Mouse (Mus musculus): Measurements from ENCODE around the gene Prex1.
"Not testable (repeated sequence)": the region's sequence is repeated elsewhere in the genome, so short reads cannot be mapped to it uniquely, and the experiment has no call there.

Prex1 gene

DNA sequence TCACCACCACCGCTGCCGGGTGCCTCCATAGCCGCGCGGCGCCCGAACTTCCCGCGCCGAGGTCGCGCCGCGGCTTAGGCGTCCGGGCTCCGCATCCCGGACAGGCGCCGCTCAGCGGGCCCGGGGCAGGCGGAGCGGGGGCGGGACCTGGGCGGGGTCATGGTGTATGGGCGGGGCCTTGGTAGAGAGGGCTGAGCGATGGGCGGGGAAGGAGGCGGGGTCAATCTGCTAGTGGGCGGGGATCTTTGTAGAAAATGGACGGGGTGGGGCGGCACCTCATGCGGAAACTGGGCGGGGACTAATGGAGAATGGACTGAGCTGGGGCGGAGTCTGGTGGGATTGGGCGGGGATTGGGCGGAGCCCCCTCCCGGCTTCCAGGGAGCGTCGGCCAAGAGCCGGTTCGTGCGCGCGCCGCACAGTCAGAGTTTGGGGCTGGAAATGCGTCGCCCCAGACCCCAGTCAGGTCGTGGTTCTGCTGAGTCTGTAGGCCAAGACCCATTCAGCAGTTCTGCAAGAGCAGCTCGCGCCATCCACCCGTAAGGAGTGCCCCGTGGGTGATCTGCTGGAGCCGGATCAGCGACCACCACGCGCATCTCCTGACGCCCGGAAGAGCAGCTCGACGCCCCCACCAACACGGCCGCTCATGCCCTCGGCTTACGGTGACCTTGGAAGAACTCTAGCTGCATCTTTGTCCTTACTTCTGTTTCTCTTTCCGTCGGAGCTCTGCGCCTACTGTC is at the start of gene Prex1:
Prex1 (minus strand) TSS at position 143 of the 737 bp plus-strand sequence.
- DNase-seq (ENCODE audit: low read depth) = peak; percentile 95

DNA sequence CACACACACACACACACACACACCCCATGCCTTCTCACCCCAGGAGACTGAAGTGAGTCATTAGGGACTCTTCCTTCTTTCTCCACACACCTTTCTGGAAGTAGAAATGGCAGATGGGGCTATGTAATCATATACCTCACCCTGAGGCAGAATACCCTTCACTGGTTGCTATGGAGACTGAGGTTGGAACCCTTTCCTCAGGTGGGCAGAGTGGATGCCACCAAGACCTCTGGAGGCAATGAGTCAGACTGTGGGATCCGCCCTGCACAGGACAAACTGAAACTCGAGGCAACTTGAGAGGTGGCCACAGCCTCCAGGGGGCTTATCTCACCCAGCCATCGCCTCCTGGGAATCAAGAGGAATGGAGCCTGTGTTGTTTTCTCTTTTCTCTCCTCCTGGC is 44.3 kb upstream of the Prex1 start:
- no peak for DNase-seq (ENCODE audit: low read depth)

DNA sequence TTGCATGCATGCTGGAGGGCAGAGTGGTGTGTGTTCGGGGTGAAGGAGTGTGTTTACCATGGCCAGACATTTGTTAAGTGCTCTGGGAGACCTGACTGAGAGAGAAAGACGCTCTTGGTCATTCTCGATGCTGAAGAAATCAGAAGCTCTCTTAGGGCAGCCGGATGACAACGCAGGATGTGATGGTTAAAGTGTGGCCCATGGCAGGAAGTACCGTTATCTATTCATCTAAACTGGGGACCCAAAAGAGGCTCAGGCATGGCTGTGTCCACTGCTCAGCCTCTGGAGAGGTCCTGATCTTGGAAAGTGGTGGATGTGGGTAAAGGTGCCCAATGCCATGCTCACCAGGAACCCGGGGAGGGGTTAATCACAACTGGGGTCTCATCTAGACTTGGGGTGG is 41.1 kb upstream of the Prex1 start:
- DNase-seq (ENCODE audit: low read depth) = no peak

DNA sequence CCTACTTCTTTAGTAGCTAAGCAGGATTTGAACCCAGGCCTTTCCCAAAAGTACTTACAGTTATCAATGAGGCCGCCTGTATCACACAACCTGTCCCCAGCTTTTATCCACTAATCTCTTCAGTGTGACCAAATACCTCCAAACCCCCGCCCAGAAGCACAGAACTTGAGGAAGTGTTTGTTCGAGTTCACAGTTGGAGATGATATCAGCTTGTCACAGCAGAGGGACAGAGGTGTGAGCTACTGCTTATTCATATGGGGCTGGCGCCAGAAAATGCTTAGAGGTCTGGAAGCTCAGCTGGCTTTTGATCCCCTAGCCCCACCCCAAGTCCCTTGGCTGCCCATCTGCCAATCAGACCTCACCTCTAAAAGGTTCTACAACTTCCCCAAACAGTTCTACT is 40.6 kb upstream of the Prex1 start:
- no peak for DNase-seq (ENCODE audit: low read depth)

GRCm38 (mm10) chr2:166750620-166751191 is 37.1 kb upstream of the Prex1 start:
- DNase-seq (ENCODE audit: low read depth) = no peak

GRCm38 (mm10) chr2:166746261-166746913 is 32.8 kb upstream of the Prex1 start:
- DNase-seq (ENCODE audit: low read depth) = not testable (repeated sequence)

- no peak for DNase-seq (ENCODE audit: low read depth)
These were observed 32.2 kb upstream of the Prex1 start for GRCm38 (mm10) chr2:166745849-166746248.

- DNase-seq (ENCODE audit: low read depth) = no peak
These were observed 30.8 kb upstream of the Prex1 start for GRCm38 (mm10) chr2:166744433-166744832.

GRCm38 (mm10) chr2:166743504-166743903 is 29.9 kb upstream of the Prex1 start:
- no peak for DNase-seq (ENCODE audit: low read depth)

- DNase-seq (ENCODE audit: low read depth) = no peak
These were observed 27.8 kb upstream of the Prex1 start for GRCm38 (mm10) chr2:166741445-166741844.

DNA sequence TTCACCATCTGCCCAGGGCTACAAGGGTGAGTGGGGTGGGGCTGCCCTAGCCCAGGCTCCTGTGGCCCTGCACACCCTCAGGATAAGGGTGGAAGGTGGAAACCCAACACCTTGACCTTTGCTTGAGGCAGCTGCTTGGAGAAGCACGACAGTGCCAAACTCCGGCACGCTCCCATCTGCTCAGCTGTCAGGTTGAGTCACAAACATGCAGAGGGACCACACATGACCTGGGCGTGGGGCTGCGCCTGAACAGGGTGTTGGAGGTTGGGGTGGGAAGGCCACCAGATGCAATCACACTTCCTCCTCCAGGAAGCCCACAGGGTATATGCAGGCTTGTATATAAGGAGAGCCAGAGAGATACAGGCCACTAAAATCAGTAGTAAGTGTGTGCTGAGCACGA is 26.8 kb upstream of the Prex1 start:
- DNase-seq (ENCODE audit: low read depth) = no peak

- DNase-seq (ENCODE audit: low read depth) = no peak
These were observed 23.7 kb upstream of the Prex1 start for GRCm38 (mm10) chr2:166737307-166737706.

DNA sequence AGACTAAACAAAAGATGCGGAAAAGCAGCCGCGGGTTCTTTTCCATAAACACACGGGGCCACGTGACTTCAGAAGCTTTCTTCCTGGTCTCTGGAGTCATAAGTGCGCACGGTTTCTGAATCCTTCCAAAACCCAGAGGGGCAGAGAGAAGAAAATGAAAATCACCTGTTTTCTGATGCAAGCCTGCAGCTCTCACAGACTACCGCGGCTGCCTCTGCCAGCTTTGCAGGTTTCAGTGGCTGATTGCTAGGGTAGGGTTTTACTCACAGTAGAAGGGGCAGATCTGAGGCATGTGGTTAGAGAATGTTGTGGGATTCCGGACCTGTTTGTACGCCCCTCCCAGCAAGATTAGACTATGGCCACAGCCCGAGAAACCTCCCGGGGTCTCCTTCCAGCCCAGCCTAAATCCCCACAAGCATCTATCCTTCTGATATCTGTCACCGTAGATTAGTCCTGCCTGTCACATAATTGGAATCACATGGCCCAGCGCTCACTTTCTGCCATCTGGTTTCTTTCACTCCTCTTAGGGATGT is 21.9 kb upstream of the Prex1 start:
- no peak for DNase-seq (ENCODE audit: low read depth)

GRCm38 (mm10) chr2:166732860-166733259 is 19.2 kb upstream of the Prex1 start:
- DNase-seq (ENCODE audit: low read depth) = no peak

DNA sequence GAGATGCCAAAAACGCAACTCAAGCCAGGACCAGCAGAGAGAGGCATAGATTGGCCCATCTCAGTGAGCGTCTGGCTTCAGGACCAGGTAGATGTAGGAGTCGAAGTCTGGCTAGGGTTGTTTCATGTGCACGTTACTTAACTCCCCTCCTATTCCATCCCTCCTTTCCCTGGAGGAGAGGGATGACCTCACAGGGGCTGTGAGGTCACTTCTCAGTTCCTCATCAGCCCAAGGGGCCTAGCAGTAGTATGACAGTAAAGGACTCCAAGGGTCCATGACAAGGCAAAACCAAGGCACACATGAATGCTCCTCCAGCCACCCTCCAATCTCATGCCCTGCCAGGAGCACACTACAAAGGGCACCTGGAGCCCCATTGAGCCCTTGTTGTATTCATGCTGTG is 18.5 kb upstream of the Prex1 start:
- DNase-seq (ENCODE audit: low read depth) = no peak

- not testable (repeated sequence) for DNase-seq (ENCODE audit: low read depth)
These were observed 17.7 kb upstream of the Prex1 start for GRCm38 (mm10) chr2:166731102-166731883.

GRCm38 (mm10) chr2:166730567-166730915 is 16.9 kb upstream of the Prex1 start:
- no peak for DNase-seq (ENCODE audit: low read depth)

DNA sequence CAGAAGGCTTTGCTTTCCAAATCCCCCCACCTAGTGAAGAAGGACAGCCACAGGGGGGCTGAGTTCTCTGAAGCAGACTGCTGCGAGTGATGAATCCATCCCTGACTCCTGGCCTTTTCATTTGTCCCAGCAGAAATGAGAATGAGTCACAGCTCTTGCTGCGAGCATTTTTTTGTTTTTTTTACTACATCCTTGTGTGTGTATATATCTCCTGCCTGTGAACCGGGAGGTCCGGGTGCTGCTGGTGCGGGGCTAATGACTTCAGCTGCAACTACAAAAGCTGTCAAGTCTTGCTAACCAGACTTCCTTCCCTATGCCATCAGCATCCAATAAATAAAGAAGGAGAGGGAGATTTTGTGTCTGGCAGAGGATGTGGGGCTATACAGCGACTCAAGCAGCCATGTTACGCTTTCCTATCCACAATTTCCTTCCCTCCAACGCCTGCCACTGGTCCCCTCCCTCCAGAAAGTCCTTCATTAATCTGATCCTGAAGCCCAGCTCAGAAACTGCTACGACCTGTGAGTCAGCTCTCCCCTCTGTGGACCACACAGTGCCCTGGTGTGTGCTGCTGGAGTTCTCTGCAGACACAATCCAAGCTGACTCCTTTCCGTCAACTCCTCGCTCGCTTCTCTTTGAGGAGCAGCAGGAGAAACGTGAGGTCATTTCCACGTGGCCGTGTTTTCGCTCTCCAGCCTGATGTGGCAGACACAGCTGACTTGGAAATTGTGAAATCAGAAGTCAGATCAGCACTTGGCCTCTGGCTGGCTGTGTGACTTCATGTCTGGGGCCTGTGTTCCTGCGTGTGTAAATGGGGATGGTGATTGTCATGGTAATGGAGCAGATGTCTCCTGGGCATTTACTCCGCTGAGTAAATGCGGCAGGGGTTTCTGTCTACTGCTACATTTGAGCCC is 16.3 kb upstream of the Prex1 start:
- DNase-seq (ENCODE audit: low read depth) = peak; percentile 42

- DNase-seq (ENCODE audit: low read depth) = no peak
These were observed 15.4 kb upstream of the Prex1 start for GRCm38 (mm10) chr2:166729045-166729444.

- no peak for DNase-seq (ENCODE audit: low read depth)
These were observed 14.6 kb upstream of the Prex1 start for GRCm38 (mm10) chr2:166728261-166728680.

DNA sequence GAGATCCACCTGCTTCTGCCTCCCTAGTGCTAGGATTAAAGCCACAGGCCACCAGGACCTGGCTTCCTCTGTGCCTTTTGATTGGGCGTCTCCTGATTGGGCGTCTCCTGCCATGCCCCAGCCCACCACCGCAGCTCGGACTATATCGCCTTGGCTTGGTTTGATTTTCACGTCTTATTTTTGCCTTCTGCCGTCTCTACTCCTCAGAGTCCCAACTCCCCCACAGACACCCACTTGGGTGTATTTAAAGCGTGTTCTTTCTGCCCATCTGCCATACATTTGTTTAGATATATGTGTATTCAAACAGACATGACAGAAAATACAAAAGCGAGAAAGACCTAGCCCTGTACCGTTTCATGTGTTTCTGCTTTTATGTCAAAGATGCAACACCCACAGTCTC is 14.2 kb upstream of the Prex1 start:
- no peak for DNase-seq (ENCODE audit: low read depth)

All from c-Kit-positive CD71-negative TER-119-negative erythroid progenitor cells, embryonic 14.5 days (primary cell).